Mouse (Mus musculus) lung, adult 2 months (tissue): ENCODE measurements at regions not wholly inside any gene's neighbourhood (a gene's known extent, or its start where the extent isn't known, plus 50 kb on each side); places are given as distances from the start of the nearest gene placed in this dataset.
A peak's percentile ranks its signal among the peaks of the same experiment; 100 is the strongest.

Experiments
- DNase-seq: peaks from one replicate; pipeline ENCODE4 v3.0.0; 2022
- H3K4me1 ChIP-seq: fragments of 200-500 bp; 2 replicates; pipeline ENCODE4 v1.6.1; 2011; ENCODE audit warnings: low read length; ENCODE audit not compliant: control insufficient read depth, insufficient read depth
- H3K4me3 ChIP-seq: fragments of 200-500 bp; replicated peaks from 2 replicates; pipeline ENCODE3; 2011; ENCODE audit warnings: low read depth, mild to moderate bottlenecking, control low read depth, low read length; ENCODE audit errors: extremely low read depth
- CTCF ChIP-seq: fragments of 200-500 bp; IDR thresholded peaks from 2 replicates; pipeline ENCODE4 v1.5.1; 2011; ENCODE audit warnings: mild to moderate bottlenecking, low read length, control low read depth; ENCODE audit not compliant: insufficient read depth
- POLR2A ChIP-seq: fragments of 200-500 bp; IDR thresholded peaks from 2 replicates; pipeline ENCODE4 v1.6.1; 2011; ENCODE audit warnings: low read depth, mild to moderate bottlenecking, control low read depth, low read length, borderline replicate concordance; ENCODE audit errors: extremely low read depth
- WGBS: fragments of 180-500 bp; shearing (Covaris S2); methylation state at CpG from one replicate; pipeline ENCODE4 v1.1.7; 2018; 5-methylcytosine and 5-hydroxymethylcytosine counted together

DNA sequence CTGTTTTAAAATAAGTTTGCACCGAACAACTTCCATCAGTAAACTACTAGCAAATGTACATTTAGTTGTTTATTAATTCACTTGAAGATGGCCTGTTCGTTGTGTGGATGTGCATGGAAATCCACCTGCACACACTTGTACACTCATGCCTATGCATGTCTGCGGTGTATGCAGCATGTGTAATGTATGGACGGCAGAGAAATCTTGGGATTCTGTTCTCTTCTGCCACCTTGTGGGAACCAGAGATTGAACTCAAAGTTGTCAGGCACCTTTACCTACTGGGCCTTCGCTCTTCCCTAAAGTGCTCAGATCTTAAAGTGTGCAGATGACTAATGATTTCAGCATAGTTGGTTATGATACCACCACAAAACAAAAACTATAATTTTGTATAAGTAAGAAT lies 137.4 kb downstream of the Kitl start:
- TF ChIP-seq POLR2A = no peak
- no peak for TF ChIP-seq CTCF
- DNase-seq = no peak
- no peaks in the 10 kb centered on the region; the same call in 1 of the 2 replicates for H3K4me1 ChIP-seq
- WGBS = 41% methylated on average over 5 of the region's 5 CpGs
- H3K4me3 ChIP-seq = no peak overlapping the region

DNA sequence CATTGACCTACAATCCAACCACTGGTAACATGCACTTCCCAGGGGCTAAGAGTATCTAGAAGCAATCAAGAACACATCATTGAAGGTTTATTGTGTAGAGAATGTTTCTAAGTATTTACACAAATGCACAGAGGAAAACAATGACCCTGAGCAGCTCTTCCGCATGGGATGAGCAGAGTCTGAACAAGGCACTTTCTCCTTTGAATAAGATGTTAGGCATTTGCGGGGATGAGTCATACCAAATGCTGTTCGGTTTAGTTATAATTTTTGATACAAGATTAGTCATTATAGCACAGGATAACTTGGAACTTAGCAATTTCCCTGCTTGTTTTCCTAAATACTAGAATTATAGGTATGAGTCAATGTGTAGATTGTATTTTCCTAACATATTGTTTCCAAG lies 137.9 kb downstream of the Kitl start:
- TF ChIP-seq POLR2A (no peak), CTCF (no peak)
- Histone ChIP-seq H3K4me3 (no peak overlapping the region), H3K4me1 (no peaks in the 10 kb centered on the region; the same call in 1 of the 2 replicates)
- DNase-seq = no peak
- 68% methylated on average over 3 of the region's 3 CpGs for WGBS

DNA sequence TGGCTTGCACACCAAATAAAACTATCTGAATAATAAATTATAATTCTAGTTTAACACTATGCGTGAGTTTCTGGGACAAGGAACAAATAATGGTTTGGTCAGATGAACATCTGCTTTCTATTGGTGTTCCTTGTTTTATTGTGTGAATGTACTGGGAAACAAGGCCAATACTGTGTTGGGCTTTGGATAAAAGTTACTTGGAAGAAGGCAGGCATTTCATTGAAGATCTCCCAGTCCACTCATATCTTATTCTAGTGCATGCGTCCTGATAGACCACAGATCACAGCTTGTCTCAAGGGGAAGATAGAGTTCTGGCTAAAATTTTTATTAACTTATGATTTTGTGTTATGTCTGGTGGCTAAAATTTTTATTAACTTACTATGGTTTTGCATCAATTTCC lies 140.1 kb downstream of the Kitl start:
- DNase-seq = no peak
- TF ChIP-seq CTCF (no peak), POLR2A (no peak)
- Histone ChIP-seq H3K4me3 (no peak overlapping the region), H3K4me1 (peaks cover 7% of the 10 kb centered on the region; the same call in 1 of the 2 replicates)
- 89% methylated on average over 2 of the region's 2 CpGs for WGBS

DNA sequence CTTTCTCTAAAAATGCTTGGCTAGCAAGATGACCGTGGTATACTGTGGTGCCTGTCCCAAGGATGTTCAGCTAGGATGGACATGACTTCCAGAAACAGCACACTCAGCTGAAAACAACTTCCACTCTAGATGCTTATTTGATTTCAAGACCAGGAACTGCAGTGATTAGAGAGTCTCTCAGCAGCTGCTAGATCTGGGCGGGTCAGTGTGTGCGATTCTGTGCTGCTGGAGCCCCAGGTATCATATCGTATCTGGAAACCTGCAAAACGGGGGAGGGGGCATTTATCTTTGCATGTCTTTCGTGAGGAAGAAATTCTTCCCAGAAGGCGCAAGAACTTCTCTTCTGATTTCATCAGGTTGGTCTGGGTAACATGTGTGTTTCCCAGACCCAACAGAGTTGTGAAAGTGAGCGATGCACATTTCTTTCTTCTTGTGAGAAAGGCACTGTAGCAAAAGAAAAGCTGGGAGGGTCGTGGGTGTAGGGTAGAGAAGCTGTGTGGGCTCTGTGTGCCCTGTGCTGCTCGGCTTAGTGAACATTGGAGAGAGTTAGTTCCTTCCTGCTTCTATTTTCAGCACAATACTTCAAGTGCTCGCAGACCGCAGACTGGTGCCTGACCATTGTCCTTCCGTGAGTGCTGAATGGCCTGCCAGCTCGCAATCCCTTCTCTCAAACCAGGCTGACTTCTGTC lies 144.6 kb downstream of the Kitl start:
- no peak for TF ChIP-seq POLR2A
- no peak for TF ChIP-seq CTCF
- Histone ChIP-seq H3K4me3 (peak overlapping the region; percentile 18), H3K4me1 (peaks cover 7% of the 10 kb centered on the region; the same call in 1 of the 2 replicates)
- 27% methylated on average over 14 of the region's 14 CpGs for WGBS
- peak; percentile 31 for DNase-seq

DNA sequence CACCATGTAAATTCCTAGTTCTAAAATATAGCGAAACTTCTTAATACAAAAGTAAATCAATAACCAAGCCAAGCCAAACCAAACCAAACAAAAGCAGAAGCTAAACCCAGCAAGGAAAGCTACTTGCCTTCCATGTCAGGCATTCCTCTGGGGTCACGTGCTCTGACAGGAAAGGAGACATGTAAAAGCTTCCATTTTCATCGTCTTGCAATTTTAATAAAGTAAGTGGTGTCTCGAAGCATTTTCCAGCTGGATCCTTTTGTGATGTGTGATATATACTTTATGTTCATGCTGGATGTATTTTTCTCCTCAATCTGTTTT lies 145.1 kb downstream of the Kitl start:
- DNase-seq = no peak
- Histone ChIP-seq H3K4me3 (no peak overlapping the region), H3K4me1 (peaks cover 7% of the 10 kb centered on the region; the same call in 1 of the 2 replicates)
- TF ChIP-seq POLR2A (no peak), CTCF (no peak)
- WGBS = 19% methylated on average over 4 of the region's 4 CpGs

DNA sequence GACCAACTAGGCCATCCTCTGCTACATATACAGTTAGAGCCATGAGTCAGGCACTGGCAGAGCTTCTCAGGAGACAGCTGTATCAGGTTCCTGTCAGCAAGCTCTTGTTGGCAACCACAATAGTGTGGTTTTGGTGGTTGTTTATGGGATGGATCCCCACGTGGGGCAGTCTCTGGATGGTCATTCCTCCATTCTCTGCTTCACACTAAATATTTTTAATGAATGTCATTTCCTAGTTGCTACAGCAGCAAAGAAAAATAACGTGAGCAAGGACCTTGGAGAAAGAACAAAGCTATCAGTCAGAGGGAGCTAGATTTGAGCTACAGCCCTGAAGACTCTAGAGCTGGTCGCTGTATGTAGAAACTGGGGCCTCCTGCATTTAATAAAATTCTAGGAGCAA lies 145.7 kb downstream of the Kitl start:
- peaks cover 7% of the 10 kb centered on the region; the same call in 1 of the 2 replicates for H3K4me1 ChIP-seq
- 44% methylated on average over 3 of the region's 3 CpGs for WGBS
- TF ChIP-seq CTCF (no peak), POLR2A (no peak)
- no peak overlapping the region for H3K4me3 ChIP-seq
- peak; percentile 14 for DNase-seq

DNA sequence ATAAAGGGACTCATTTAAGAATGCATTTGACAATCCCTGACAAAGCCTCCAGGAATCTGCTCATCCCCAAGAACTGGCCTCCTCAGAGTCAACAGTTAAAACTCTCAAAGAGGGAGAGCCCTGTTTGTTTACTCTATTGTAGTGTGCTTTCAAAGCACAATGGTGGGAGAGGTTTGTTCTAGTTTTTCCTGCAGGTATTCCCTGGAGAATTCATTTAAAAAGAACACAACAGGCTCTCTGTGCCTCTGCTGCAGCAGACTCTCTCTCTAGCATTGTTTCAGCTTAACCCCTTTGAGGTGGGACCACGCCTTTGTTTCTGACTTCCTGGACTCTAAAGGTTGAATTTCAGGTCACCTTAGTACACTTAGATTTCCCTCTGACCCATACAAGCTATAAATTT lies 149.1 kb downstream of the Kitl start:
- no peak overlapping the region for H3K4me3 ChIP-seq
- WGBS = 40% methylated on average over 1 of the region's 1 CpGs
- DNase-seq = no peak
- H3K4me1 ChIP-seq = peaks cover 6% of the 10 kb centered on the region; the same call in 1 of the 2 replicates
- TF ChIP-seq POLR2A (no peak), CTCF (no peak)

DNA sequence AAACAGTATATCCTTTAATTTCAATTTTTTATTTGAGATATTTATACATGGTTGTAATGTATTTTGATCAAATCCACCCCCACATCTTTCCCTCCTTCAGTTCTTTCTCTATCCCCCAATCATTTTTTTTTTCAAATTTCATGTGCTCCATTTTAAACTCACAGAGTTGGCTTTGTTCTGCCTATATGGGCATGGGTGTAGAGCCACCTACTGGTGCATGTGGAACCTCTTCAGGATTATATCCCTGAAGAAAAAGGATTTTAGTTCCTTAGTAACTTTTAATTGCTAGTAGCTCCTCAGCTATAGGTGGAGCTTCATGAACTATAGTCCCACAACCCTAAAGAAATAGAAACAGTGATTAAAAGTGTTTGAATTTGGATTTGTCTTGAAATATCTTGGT lies 155.4 kb downstream of the Kitl start:
- Histone ChIP-seq H3K4me3 (no peak overlapping the region), H3K4me1 (no peaks in the 10 kb centered on the region)
- TF ChIP-seq POLR2A (no peak), CTCF (no peak)
- DNase-seq = no peak

DNA sequence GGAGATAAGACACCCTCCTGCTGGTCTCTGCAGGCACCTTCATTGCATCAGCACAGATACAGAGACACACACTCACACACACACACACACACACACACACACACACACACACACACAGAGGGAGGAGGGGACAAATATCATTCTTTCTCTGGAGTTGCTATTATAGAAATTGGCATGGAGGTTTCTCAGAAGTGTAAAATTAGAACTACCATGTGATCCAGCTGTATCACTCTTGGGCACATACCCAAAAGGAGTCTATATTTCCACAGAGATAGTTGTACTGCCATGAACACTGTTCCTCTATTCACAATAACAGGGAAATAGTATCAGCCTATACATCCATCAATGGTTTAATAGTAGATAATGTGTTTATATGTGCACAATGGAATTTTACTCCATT lies 137.8 kb upstream of the Gm4301 start:
- no peak overlapping the region for H3K4me3 ChIP-seq
- DNase-seq = no peak
- H3K4me1 ChIP-seq = no peaks in the 10 kb centered on the region
- TF ChIP-seq POLR2A (no peak), CTCF (no peak)

DNA sequence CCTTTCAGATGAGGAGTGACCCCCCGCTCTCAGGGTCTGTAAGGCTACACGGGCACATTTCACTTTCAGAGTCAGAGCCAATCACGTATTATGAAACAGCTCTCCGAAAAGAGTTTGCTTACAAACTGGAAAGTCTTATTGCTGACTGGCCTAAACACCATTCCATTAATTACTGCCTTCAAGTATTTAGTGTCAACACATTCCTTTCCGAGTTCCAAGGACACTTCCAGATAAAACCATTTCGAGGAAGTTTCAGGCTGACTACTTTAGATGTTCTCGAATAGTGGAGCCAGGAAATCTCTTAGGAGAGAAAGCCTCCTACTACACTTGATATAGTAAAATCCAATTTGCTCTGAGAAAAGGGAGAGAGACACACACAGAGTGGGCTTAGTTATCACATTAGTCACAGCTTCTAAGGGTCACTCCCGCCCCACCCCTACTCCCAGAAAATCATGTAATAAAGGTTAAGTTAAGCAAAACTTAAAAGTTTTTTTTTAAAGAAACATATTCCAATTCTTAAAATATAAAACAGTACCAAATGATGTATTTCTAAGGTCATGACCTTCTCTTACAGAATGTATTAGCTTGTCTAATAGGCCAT lies 136.3 kb upstream of the Gm4301 start:
- no peak for DNase-seq
- TF ChIP-seq POLR2A (no peak), CTCF (no peak)
- WGBS = 48% methylated on average over 8 of the region's 8 CpGs
- H3K4me1 ChIP-seq = no peaks in the 10 kb centered on the region
- H3K4me3 ChIP-seq = no peak overlapping the region
